ENCODE assay signal across 8 mouse cellular contexts in genomic region chr11:87754603-87755002, GRCm38 (mm10). TPM values are rescaled to one million over a fixed set of nuclear protein-coding genes. Genes with fewer than 3 reads are reported as not detected.
DNase-seq lines count a peak whose midpoint lies in the region; ATAC-seq and TF ChIP-seq lines count a peak whose summit lies in the region.

No protein-coding gene starts in this region.

- H3K9me3 ChIP-seq in midbrain, embryonic 11.5 days (ENCODE audit: control insufficient read depth, low read length) = no peaks in the 10 kb centered on the region
- H3K9me3 ChIP-seq in midbrain, postnatal 0 days (ENCODE audit: low read length) = no peaks in the 10 kb centered on the region
- no peaks in the 10 kb centered on the region for H3K9me3 ChIP-seq in limb, embryonic 10.5 days (replicated peaks)

- H3ac ChIP-seq in myocyte (ENCODE audit: control insufficient read depth, insufficient read length) = no peak overlapping the region

- no peaks in the 10 kb centered on the region for H3K4me1 ChIP-seq in midbrain, embryonic 11.5 days (ENCODE audit: control insufficient read depth, insufficient read depth, low read length)
- H3K4me1 ChIP-seq in midbrain, postnatal 0 days (ENCODE audit: insufficient read depth, low read length) = no peaks in the 10 kb centered on the region
- peaks cover 10% of the 10 kb centered on the region for H3K4me1 ChIP-seq in limb, embryonic 10.5 days

- peak; percentile 56 for DNase-seq in midbrain, embryonic 11.5 days (ENCODE audit: low spot score, missing footprints)
- no peak for DNase-seq in midbrain, postnatal 0 days (ENCODE audit: low spot score)
- no peak for DNase-seq in limb, embryonic 10.5 days (ENCODE audit: low spot score)
- peak; percentile 94 for DNase-seq in thymus, postnatal 25 days
- DNase-seq in Muller cell, postnatal 12 days (ENCODE audit: inconsistent ontology term) = no peak
- DNase-seq in kidney, postnatal 10 days = no peak
- DNase-seq in cerebellum, adult 8-10 months = no peak

- 75% methylated on average over 5 of the region's 5 CpGs for WGBS in midbrain, embryonic 11.5 days
- 72% methylated on average over 5 of the region's 5 CpGs for WGBS in midbrain, postnatal 0 days
- 68% methylated on average over 5 of the region's 5 CpGs for WGBS in limb, embryonic 10.5 days

- H3K27me3 ChIP-seq in midbrain, embryonic 11.5 days (ENCODE audit: control insufficient read depth, insufficient read depth, low read length) = no peaks in the 10 kb centered on the region; the same call in 1 of the 2 replicates
- H3K27me3 ChIP-seq in midbrain, postnatal 0 days (ENCODE audit: insufficient read depth, low read length) = no peaks in the 10 kb centered on the region
- H3K27me3 ChIP-seq in limb, embryonic 10.5 days (ENCODE audit: low read depth, poor library complexity, severe bottlenecking) = peaks cover 15% of the 10 kb centered on the region
- H3K27me3 ChIP-seq in myocyte (ENCODE audit: control insufficient read depth, insufficient read depth, insufficient read length) = no peaks in the 10 kb centered on the region

- H3K4me2 ChIP-seq in midbrain, embryonic 11.5 days = no peak overlapping the region
- no peak overlapping the region for H3K4me2 ChIP-seq in midbrain, postnatal 0 days (ENCODE audit: low read depth, low read length, poor library complexity, severe bottlenecking)
- peak overlapping the region; percentile 36 for H3K4me2 ChIP-seq in myocyte (ENCODE audit: low read depth)

- H3K27ac ChIP-seq in midbrain, embryonic 11.5 days (ENCODE audit: low read depth, low read length) = no peak overlapping the region
- H3K27ac ChIP-seq in midbrain, postnatal 0 days (ENCODE audit: low read depth, low read length) = no peak overlapping the region
- peak overlapping the region; percentile 46; the same call in 1 of the 2 replicates for H3K27ac ChIP-seq in limb, embryonic 10.5 days

- TF ChIP-seq POLR2A in myocyte (IDR thresholded peaks at IDR 0.05; ENCODE audit: insufficient read length, low read depth) = no peak

- no peak overlapping the region for H3K9ac ChIP-seq in midbrain, embryonic 11.5 days (ENCODE audit: low read length)
- no peak overlapping the region for H3K9ac ChIP-seq in midbrain, postnatal 0 days (replicated peaks; ENCODE audit: low read length, poor library complexity, severe bottlenecking)

- ATAC-seq in midbrain, embryonic 11.5 days (ENCODE audit: low FRiP score) = no peak
- ATAC-seq in midbrain, postnatal 0 days (ENCODE audit: low FRiP score) = no peak

- H3K36me3 ChIP-seq in midbrain, embryonic 11.5 days (ENCODE audit: control insufficient read depth, insufficient read depth, low read length) = no peaks in the 10 kb centered on the region
- no peaks in the 10 kb centered on the region for H3K36me3 ChIP-seq in midbrain, postnatal 0 days (ENCODE audit: insufficient read depth, low read length)
- H3K36me3 ChIP-seq in limb, embryonic 10.5 days = no peaks in the 10 kb centered on the region
- H3K36me3 ChIP-seq in myocyte (ENCODE audit: control insufficient read depth, insufficient read depth) = no peaks in the 10 kb centered on the region

- no peak for TF ChIP-seq CTCF in midbrain, postnatal 0 days (IDR thresholded peaks at IDR 0.05)

- H3K4me3 ChIP-seq in midbrain, embryonic 11.5 days (ENCODE audit: low read depth, low read length) = no peak overlapping the region
- H3K4me3 ChIP-seq in midbrain, postnatal 0 days (ENCODE audit: low read depth, low read length) = no peak overlapping the region
- H3K4me3 ChIP-seq in limb, embryonic 10.5 days = no peak overlapping the region
- no peak overlapping the region for H3K4me3 ChIP-seq in myocyte

- H3K79me2 ChIP-seq in myocyte (ENCODE audit: control insufficient read depth, insufficient read depth) = no peaks in the 10 kb centered on the region

TF ChIP-seq in myocyte, 11 proteins besides CTCF, POLR2A, EP300 and RAD21:
- TF ChIP-seq SRF (IDR thresholded peaks at IDR 0.05; ENCODE audit: control insufficient read depth, insufficient read length, low read depth) (no peak), CEBPB (IDR thresholded peaks at IDR 0.05; ENCODE audit: insufficient read depth, poor library complexity, severe bottlenecking) (no peak), REST (IDR thresholded peaks at IDR 0.05; ENCODE audit: insufficient read depth, insufficient read length) (no peak), MYOD1 (IDR thresholded peaks at IDR 0.05; ENCODE audit: control insufficient read depth in 1 of 3, insufficient read length in 2 of 3, low read depth in 2 of 3) (no peak), E2F4 (IDR thresholded peaks at IDR 0.05; ENCODE audit: insufficient read depth) (no peak), USF1 (IDR thresholded peaks at IDR 0.05; ENCODE audit: low read depth) (no peak), POLR2AphosphoS2 (IDR thresholded peaks at IDR 0.05; ENCODE audit: insufficient read length, low read depth) (no peak), MYOG (IDR thresholded peaks at IDR 0.05; ENCODE audit: control insufficient read depth in 1 of 3, insufficient read depth in 1 of 3, insufficient read length in 2 of 3, low read depth in 2 of 3) (no peak), MAX (IDR thresholded peaks at IDR 0.05; ENCODE audit: low read depth) (no peak)

RNA-seq across cellular contexts. Expression of gene Tspoap1, which starts 5.7 kb away (rescaled TPM):
- polyA plus RNA-seq in midbrain, embryonic 11.5 days (2014; fragmentation: Nextera tagmentation; extraction: Ambion mirVana) = 7.0 and 9.0 TPM in 2 replicates
- total RNA-seq in midbrain, postnatal 0 days (2014; rRNA removed) = 206 and 215 TPM in 2 replicates
- 47.3 and 57.8 TPM in 2 replicates for polyA plus RNA-seq in midbrain, postnatal 0 days (2015; fragmentation: Nextera tagmentation; extraction: Ambion mirVana)
- polyA plus RNA-seq in limb, embryonic 10.5 days (2016; fragmentation: Nextera tagmentation; extraction: Ambion mirVana) = 0.74 and 2.9 TPM in 2 replicates
- polyA plus RNA-seq in myocyte (2012; fragmentation: generic; extraction: Trizol) = 0.04 TPM

RNA-seq across cellular contexts. Expression of gene Supt4a, which starts 17.3 kb away (rescaled TPM):
- polyA plus RNA-seq in midbrain, embryonic 11.5 days (2014; fragmentation: Nextera tagmentation; extraction: Ambion mirVana) = 148 and 163 TPM in 2 replicates
- total RNA-seq in midbrain, postnatal 0 days (2014; rRNA removed) = 47.8 and 55.4 TPM in 2 replicates
- polyA plus RNA-seq in midbrain, postnatal 0 days (2015; fragmentation: Nextera tagmentation; extraction: Ambion mirVana) = 122 and 128 TPM in 2 replicates
- 187 and 191 TPM in 2 replicates for polyA plus RNA-seq in limb, embryonic 10.5 days (2016; fragmentation: Nextera tagmentation; extraction: Ambion mirVana)
- polyA plus RNA-seq in myocyte (2012; fragmentation: generic; extraction: Trizol) = 159 TPM

RNA-seq across cellular contexts. Expression of gene Mpo, which starts 38.8 kb away (rescaled TPM):
- 2.6 and 2.9 TPM in 2 replicates for polyA plus RNA-seq in midbrain, embryonic 11.5 days (2014; fragmentation: Nextera tagmentation; extraction: Ambion mirVana)
- 0.19 TPM in 1 of 2 replicates, not detected in the other for total RNA-seq in midbrain, postnatal 0 days (2014; rRNA removed)
- polyA plus RNA-seq in midbrain, postnatal 0 days (2015; fragmentation: Nextera tagmentation; extraction: Ambion mirVana) = 0.20 TPM in 1 of 2 replicates, not detected in the other
- 2.8 and 4.0 TPM in 2 replicates for polyA plus RNA-seq in limb, embryonic 10.5 days (2016; fragmentation: Nextera tagmentation; extraction: Ambion mirVana)
- not detected for polyA plus RNA-seq in myocyte (2012; fragmentation: generic; extraction: Trizol)

Comparison
In these comparisons a context has a peak if more than half of its experiments do, and no peak if none do; other contexts are left out.
1. DNase-seq: peak in midbrain, embryonic 11.5 days (single experiment) and thymus, postnatal 25 days (single experiment); none in midbrain, postnatal 0 days (single experiment), limb, embryonic 10.5 days (single experiment), Muller cell, postnatal 12 days (single experiment), kidney, postnatal 10 days (single experiment) and cerebellum, adult 8-10 months (single experiment).